Mouse (Mus musculus): ENCODE results near the gene Ube2k. TPM values are rescaled to one million over a fixed set of nuclear protein-coding genes. Genes with fewer than 3 reads are reported as not detected.

The Ube2k gene
- polyA plus RNA-seq, 1 experiment from 2014 or later = 156 TPM

- H3K4me3 ChIP-seq (ENCODE audit: inconsistent target) = no peak overlapping the region
- H3K79me2 ChIP-seq (ENCODE audit: inconsistent target) = peaks cover 100% of the 10 kb centered on the region
- H3K27ac ChIP-seq = no peak overlapping the region
- 41% methylated on average over 19 of the region's 20 CpGs for WGBS (ENCODE audit: missing documents)
- H3K36me3 ChIP-seq (ENCODE audit: inconsistent target) = no peaks in the 10 kb centered on the region
These were observed 24.3 kb downstream of the Ube2k start for GRCm38 (mm10) chr5:65561125-65561893.

- WGBS (ENCODE audit: missing documents) = 60% methylated on average over 2 of the region's 2 CpGs
- Histone ChIP-seq H3K36me3 (ENCODE audit: inconsistent target) (peaks cover 10% of the 10 kb centered on the region), H3K4me3 (ENCODE audit: inconsistent target) (no peak overlapping the region), H3K79me2 (ENCODE audit: inconsistent target) (peaks cover 97% of the 10 kb centered on the region), H3K27ac (no peak overlapping the region)
These were observed 28.5 kb downstream of the Ube2k start for GRCm38 (mm10) chr5:65565486-65565885.

GRCm38 (mm10) chr5:65574876-65575275 is 37.8 kb downstream of the Ube2k start:
- H3K4me3 ChIP-seq (ENCODE audit: inconsistent target) = no peak overlapping the region
- H3K27ac ChIP-seq = no peak overlapping the region
- peaks cover 11% of the 10 kb centered on the region for H3K36me3 ChIP-seq (ENCODE audit: inconsistent target)
- peaks cover 83% of the 10 kb centered on the region for H3K79me2 ChIP-seq (ENCODE audit: inconsistent target)
- WGBS (ENCODE audit: missing documents) = 96% methylated on average over 2 of the region's 2 CpGs

GRCm38 (mm10) chr5:65575896-65576295 is 38.9 kb downstream of the Ube2k start:
- H3K79me2 ChIP-seq (ENCODE audit: inconsistent target) = peaks cover 72% of the 10 kb centered on the region; the same call in 1 of the 2 replicates
- H3K36me3 ChIP-seq (ENCODE audit: inconsistent target) = peaks cover 11% of the 10 kb centered on the region
- no peak overlapping the region for H3K4me3 ChIP-seq (ENCODE audit: inconsistent target)
- 86% methylated on average over 2 of the region's 2 CpGs for WGBS (ENCODE audit: missing documents)
- no peak overlapping the region for H3K27ac ChIP-seq

- peaks cover 52% of the 10 kb centered on the region; the same call in 1 of the 2 replicates for H3K79me2 ChIP-seq (ENCODE audit: inconsistent target)
- no peak overlapping the region for H3K4me3 ChIP-seq (ENCODE audit: inconsistent target)
- H3K36me3 ChIP-seq (ENCODE audit: inconsistent target) = peaks cover 29% of the 10 kb centered on the region
- H3K27ac ChIP-seq = no peak overlapping the region
- 92% methylated on average over 3 of the region's 3 CpGs for WGBS (ENCODE audit: missing documents)
These were observed 41.5 kb downstream of the Ube2k start for GRCm38 (mm10) chr5:65578545-65578944.

- WGBS (ENCODE audit: missing documents) = 94% methylated on average over 5 of the region's 5 CpGs
- H3K27ac ChIP-seq = no peak overlapping the region
- H3K36me3 ChIP-seq (ENCODE audit: inconsistent target) = peaks cover 26% of the 10 kb centered on the region
These were observed 49.3 kb downstream of the Ube2k start for GRCm38 (mm10) chr5:65586291-65586690.

GRCm38 (mm10) chr5:65590199-65590598 is 53.2 kb downstream of the Ube2k start:
- H3K4me3 ChIP-seq (ENCODE audit: inconsistent target) = no peak overlapping the region
- H3K27ac ChIP-seq = no peak overlapping the region
- H3K36me3 ChIP-seq (ENCODE audit: inconsistent target) = peaks cover 30% of the 10 kb centered on the region
- 53% methylated on average over 1 of the region's 1 CpGs for WGBS (ENCODE audit: missing documents)
- peaks cover 12% of the 10 kb centered on the region; the same call in 1 of the 2 replicates for H3K79me2 ChIP-seq (ENCODE audit: inconsistent target)

More at GRCm38 (mm10) chr5:65586291-65586690, 49.3 kb downstream of the Ube2k start:
- Histone ChIP-seq H3K79me2 (ENCODE audit: inconsistent target) (peaks cover 16% of the 10 kb centered on the region; the same call in 1 of the 2 replicates), H3K4me3 (ENCODE audit: inconsistent target) (no peak overlapping the region)

- 54% methylated on average over 2 of the region's 2 CpGs for WGBS (ENCODE audit: missing documents)
- H3K36me3 ChIP-seq (ENCODE audit: inconsistent target) = peaks cover 27% of the 10 kb centered on the region; the same call in 1 of the 2 replicates
- no peak overlapping the region for H3K27ac ChIP-seq
- no peaks in the 10 kb centered on the region; the same call in 1 of the 2 replicates for H3K79me2 ChIP-seq (ENCODE audit: inconsistent target)
- H3K4me3 ChIP-seq (ENCODE audit: inconsistent target) = no peak overlapping the region
These were observed 55.4 kb downstream of the Ube2k start for GRCm38 (mm10) chr5:65592421-65592820.

- H3K36me3 ChIP-seq (ENCODE audit: inconsistent target) = peaks cover 23% of the 10 kb centered on the region; the same call in 1 of the 2 replicates
- no peaks in the 10 kb centered on the region for H3K79me2 ChIP-seq (ENCODE audit: inconsistent target)
- WGBS (ENCODE audit: missing documents) = 92% methylated on average over 7 of the region's 7 CpGs
- no peak overlapping the region for H3K4me3 ChIP-seq (ENCODE audit: inconsistent target)
- no peak overlapping the region for H3K27ac ChIP-seq
These were observed 62.6 kb downstream of the Ube2k start for GRCm38 (mm10) chr5:65599681-65600080.

GRCm38 (mm10) chr5:65606820-65607219 is 69.8 kb downstream of the Ube2k start:
- H3K36me3 ChIP-seq (ENCODE audit: inconsistent target) = 0 out of 2 replicates have a peak, but pooled peaks cover 20% of the 10 kb centered on the region
- peaks cover 7% of the 10 kb centered on the region; the same call in 1 of the 2 replicates for H3K79me2 ChIP-seq (ENCODE audit: inconsistent target)
- H3K4me3 ChIP-seq (ENCODE audit: inconsistent target) = no peak overlapping the region
- H3K27ac ChIP-seq = no peak overlapping the region
- 86% methylated on average over 1 of the region's 1 CpGs for WGBS (ENCODE audit: missing documents)

- Histone ChIP-seq H3K4me3 (ENCODE audit: inconsistent target) (no peak overlapping the region), H3K79me2 (ENCODE audit: inconsistent target) (peaks cover 21% of the 10 kb centered on the region; the same call in 1 of the 2 replicates), H3K27ac (no peak overlapping the region), H3K36me3 (ENCODE audit: inconsistent target) (peaks cover 22% of the 10 kb centered on the region; the same call in 1 of the 2 replicates)
- WGBS (ENCODE audit: missing documents) = 98% methylated on average over 4 of the region's 5 CpGs
These were observed 72.7 kb downstream of the Ube2k start for GRCm38 (mm10) chr5:65609769-65610168.

- Histone ChIP-seq H3K27ac (no peak overlapping the region), H3K36me3 (ENCODE audit: inconsistent target) (peaks cover 30% of the 10 kb centered on the region), H3K79me2 (ENCODE audit: inconsistent target) (peaks cover 21% of the 10 kb centered on the region; the same call in 1 of the 2 replicates), H3K4me3 (ENCODE audit: inconsistent target) (no peak overlapping the region)
- 91% methylated on average over 4 of the region's 4 CpGs for WGBS (ENCODE audit: missing documents)
These were observed 73.5 kb downstream of the Ube2k start for GRCm38 (mm10) chr5:65610541-65610940.

- H3K79me2 ChIP-seq (ENCODE audit: inconsistent target) = peaks cover 21% of the 10 kb centered on the region; the same call in 1 of the 2 replicates
- WGBS (ENCODE audit: missing documents) = 80% methylated on average over 9 of the region's 9 CpGs
- no peak overlapping the region for H3K4me3 ChIP-seq (ENCODE audit: inconsistent target)
- no peak overlapping the region for H3K27ac ChIP-seq
- H3K36me3 ChIP-seq (ENCODE audit: inconsistent target) = peaks cover 49% of the 10 kb centered on the region
These were observed 76.3 kb downstream of the Ube2k start for GRCm38 (mm10) chr5:65613152-65613924.

GRCm38 (mm10) chr5:65624340-65624739 is 87.3 kb downstream of the Ube2k start:
- no peaks in the 10 kb centered on the region for H3K79me2 ChIP-seq (ENCODE audit: inconsistent target)
- H3K27ac ChIP-seq = no peak overlapping the region
- H3K4me3 ChIP-seq (ENCODE audit: inconsistent target) = no peak overlapping the region
- H3K36me3 ChIP-seq (ENCODE audit: inconsistent target) = peaks cover 63% of the 10 kb centered on the region

GRCm38 (mm10) chr5:65638896-65639295 is 101.9 kb downstream of the Ube2k start:
- no peaks in the 10 kb centered on the region for H3K79me2 ChIP-seq (ENCODE audit: inconsistent target)

More at GRCm38 (mm10) chr5:65638896-65639295, 101.9 kb downstream of the Ube2k start:
- 93% methylated on average over 1 of the region's 1 CpGs for WGBS (ENCODE audit: missing documents)
- Histone ChIP-seq H3K4me3 (ENCODE audit: inconsistent target) (no peak overlapping the region), H3K36me3 (ENCODE audit: inconsistent target) (peaks cover 77% of the 10 kb centered on the region), H3K27ac (no peak overlapping the region)
